Mouse (Mus musculus) kidney, adult 2 months (tissue): ENCODE data around the gene Jph2.

Experiments used
- CTCF ChIP-seq: fragments of 200-500 bp; conservative IDR thresholded peaks from 2 replicates; pipeline ENCODE4 v1.5.1; 2011; ENCODE audit warnings: low read depth, mild to moderate bottlenecking, control low read depth, low read length, moderate library complexity, mixed read lengths; ENCODE audit not compliant: insufficient read depth, insufficient read length
- POLR2A ChIP-seq: fragments of 200-500 bp; IDR thresholded peaks from one replicate; pipeline ENCODE4 v1.6.1; 2011; ENCODE audit warnings: low read depth, low read length, control low read depth

DNA sequence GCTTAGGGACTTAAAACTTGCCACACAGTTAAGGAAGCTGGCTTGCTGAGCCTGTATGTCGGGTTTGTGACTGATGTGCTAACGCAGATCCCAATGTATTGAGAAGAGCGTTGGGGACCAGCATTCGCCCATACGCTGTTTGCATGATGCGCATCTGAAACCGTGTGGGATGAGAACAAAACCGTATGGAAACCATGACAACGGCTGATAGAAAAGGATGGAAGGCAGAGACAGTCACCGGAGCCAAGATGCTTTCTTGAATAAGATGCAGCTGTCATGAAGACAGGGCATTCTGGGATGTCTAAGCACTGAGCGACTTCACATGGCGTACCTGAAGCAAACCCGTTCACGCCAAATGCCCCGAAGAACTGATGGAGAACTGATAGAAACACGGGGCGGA, 88.4 kb downstream of the Jph2 start:
- TF ChIP-seq CTCF (no peak), POLR2A (no peak)
